15 mouse cellular contexts compared by ENCODE assay signal in the genomic region with DNA sequence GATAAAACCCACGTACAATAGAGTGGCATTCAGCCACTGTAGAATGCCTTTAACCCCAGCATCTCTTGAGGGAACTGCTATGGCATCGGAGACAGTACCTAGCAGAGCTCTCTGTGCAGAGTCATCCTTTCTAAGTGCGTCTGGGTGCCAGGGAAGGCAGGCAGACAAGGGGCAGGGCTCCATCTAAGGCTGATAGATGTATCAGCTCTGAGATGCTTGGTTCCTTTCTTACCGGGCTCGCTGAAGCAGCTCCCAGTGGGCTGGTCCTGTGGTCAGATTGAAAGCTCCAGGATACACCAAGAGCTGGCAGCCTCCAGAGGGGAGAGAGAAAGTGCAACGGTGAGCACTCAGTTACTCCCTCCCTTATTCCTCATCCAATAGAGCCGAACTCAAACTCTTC.
"Had no signal": no experiment of that assay in that cellular context is flagged by ENCODE, and none has a peak within 500 bp of the region (broad histone marks: within the 10 kb centered on the region; RNA-seq: fewer than 3 reads in every experiment).

No protein-coding gene starts in this region.

- H3K27me3 ChIP-seq: limb, embryonic 13.5 days; liver, embryonic 15.5 days; midbrain, embryonic 15.5 days; stomach, embryonic 15.5 days had no signal

- H3K4me3 ChIP-seq: layer of hippocampus, adult 2 months; limb, embryonic 13.5 days; liver, embryonic 15.5 days; midbrain, embryonic 15.5 days; stomach, embryonic 15.5 days had no signal

- H3K4me1 ChIP-seq: limb, embryonic 13.5 days; midbrain, embryonic 15.5 days; stomach, embryonic 15.5 days had no signal

- H3K27ac ChIP-seq: layer of hippocampus, adult 2 months; limb, embryonic 13.5 days; liver, embryonic 15.5 days; midbrain, embryonic 15.5 days; stomach, embryonic 15.5 days had no signal

- ATAC-seq: inflammation-experienced regulatory T-cells, adult 6 months; intestine, postnatal 0 days; midbrain, embryonic 15.5 days had no signal

- DNase-seq: kidney, postnatal 10 days; kidney, postnatal 4 days; left cerebral cortex, postnatal 4 days; retina, postnatal 1 day; thymus, adult 2 months; thymus, postnatal 25 days had no signal

- H3K9me3 ChIP-seq: limb, embryonic 13.5 days; liver, embryonic 15.5 days; midbrain, embryonic 15.5 days; stomach, embryonic 15.5 days had no signal

- H3K4me2 ChIP-seq: limb, embryonic 13.5 days; liver, embryonic 11.5 days; liver, embryonic 15.5 days; midbrain, embryonic 11.5 days; midbrain, embryonic 15.5 days; stomach, embryonic 15.5 days had no signal

- H3K9ac ChIP-seq: limb, embryonic 13.5 days; liver, embryonic 15.5 days; midbrain, embryonic 15.5 days; stomach, embryonic 15.5 days had no signal
